Mouse (Mus musculus): ENCODE measurements around the gene Cdc14b. TPM values are rescaled to one million over a fixed set of nuclear protein-coding genes. Genes with fewer than 3 reads are reported as not detected.

The Cdc14b gene
- 1 to 10 TPM in 1 of 2 experiments, under 1 TPM in 1; 0.41 to 2.3 TPM for polyA plus RNA-seq (2012; fragmentation: generic; extraction: Trizol)

DNA sequence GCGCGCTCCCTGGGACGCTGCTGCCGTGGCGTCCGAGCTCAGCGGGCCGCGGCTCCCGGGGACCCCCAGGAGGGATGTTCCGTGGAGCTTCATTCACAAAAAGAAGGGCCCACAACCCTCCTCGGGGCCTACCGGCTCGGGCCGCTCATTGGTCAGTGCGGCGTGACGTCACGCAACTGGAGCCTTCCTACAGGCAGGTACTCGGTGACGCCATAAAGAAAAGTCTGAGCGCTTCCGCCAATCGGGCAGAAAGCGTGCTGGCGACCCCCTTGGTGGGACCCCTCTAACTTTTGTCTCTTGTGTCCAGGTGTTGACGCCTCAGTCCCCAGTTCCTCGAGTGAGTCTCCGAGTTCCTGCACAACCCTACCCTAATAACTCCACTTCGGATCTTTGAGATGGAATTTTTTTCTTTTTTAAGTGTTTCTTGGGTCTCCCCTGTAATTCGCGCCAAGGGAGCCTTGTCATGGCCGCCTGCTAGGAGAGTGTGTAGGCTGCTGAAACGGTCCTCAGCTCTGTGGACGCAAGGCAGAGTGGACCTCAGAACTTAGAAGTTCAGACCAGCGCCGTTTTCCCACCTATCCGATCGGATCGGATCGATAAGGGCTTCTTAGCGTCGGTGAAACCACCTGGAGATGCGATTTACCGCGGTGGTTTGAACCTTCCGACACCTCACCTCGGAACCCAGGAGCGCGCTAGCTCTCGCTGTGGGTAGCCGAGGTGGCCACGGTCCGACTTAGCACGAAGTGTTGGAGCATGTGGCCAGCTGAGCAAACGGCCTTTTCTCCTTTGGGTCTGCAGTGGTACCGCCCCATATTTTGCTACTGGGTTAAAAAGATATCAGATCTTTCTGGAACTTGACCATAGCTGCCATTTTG is at the start of gene Cdc14b:
Cdc14b (minus strand) TSS at position 412 of the 875 bp plus-strand sequence.

DNA sequence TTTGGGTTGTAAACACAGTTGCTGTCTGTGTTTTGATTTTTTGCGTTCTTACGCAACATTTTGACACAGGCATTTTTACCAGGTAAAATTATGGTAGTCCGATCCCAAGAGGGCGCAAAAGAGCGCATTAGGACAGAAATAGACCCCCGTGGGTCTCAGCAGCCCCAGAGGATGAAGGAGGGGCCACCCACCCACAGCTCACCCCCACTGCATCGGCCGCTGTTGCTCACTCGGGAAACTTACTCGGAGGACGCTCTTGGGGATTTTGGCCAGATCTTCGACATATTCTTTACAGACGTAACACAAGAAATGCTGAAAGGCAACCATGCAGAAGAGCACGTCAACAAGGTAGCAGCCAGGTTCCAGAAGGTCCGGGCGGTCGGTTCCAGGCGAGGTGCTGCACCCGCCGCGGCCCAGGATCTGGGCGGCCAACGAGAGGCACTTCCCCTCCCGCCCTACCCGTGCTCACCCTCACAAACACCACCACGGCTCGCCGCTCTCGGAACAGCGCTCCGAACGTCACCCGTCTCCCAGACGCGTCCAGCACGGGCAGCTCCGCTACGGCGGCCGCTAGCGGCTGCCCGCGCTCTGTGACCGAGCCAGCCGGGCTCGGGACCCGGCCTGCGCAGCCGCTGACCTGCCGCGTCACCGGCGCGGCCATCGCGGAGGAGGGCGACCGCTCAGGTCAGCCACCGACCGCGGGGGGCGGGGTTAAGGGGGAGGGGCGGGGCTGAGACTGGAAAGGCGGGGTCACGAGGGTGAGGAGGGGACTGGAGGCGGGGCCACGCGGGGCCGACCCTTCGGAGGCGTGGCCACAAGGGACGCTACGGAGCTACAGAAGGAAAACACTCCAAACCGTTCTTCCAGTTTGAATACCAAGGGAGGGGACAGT is 37.2 kb upstream of the Cdc14b start, which contains the start of gene Aaed1:
Aaed1 (minus strand) TSS at position 687 of the 892 bp plus-strand sequence.

DNA sequence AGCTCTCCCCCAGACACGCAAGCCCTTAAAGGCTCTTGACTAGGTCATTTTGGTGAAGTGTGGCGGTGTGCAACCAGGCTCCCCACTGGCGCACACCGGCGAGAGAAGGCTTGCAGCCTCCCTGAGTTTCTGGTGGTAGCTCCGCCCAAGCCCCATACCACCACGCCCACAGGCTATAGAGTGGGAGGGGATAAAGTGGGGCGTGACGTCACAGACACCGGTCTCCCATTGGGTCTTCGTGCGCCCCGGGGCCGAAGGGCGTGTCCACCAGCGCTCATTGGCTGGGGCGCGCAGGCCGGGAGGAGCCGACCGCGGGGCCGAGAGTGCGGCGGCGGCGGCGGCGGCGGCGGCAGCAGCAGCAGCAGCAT is 113.6 kb downstream of the Cdc14b start, which contains the start of gene Habp4:
Habp4 (plus strand) TSS at position 277 of the 368 bp plus-strand sequence.

DNA sequence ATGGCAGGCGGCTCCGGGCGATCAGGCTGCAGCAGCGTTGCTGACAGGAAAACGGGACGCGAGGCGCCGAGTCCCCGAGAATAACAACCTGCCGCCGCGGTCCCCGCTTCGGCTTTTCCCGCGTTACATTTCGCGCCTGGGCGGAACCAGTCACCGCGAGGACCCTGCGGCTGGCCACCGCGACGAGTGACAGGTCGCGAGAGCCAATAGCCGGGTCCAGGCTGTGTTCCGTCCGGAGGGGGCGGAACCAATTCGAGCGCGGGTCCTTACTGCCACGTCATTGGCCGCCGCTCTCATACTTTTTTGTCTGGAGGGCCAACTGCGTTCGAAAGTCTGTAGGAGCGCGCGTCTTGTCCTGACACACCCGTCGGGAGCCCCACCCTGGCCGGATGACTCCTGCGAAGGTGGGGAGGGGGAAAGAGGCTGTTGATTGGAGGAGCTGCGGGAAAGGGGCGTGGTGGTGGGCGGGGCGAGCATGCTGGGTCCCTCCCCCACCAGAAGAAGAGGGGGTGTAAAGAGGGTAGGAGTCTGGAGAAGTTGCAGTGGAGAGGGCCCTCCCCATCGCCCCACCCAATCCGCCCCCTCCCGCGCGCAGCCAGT is 121.9 kb downstream of the Cdc14b start, which contains the start of gene Zfp367:
Zfp367 (minus strand) TSS at position 120 of the 600 bp plus-strand sequence.

Other genes starting within 250 kb of the Cdc14b start
- not detected for gene Hsd17b3, start 186.1 kb downstream of the Cdc14b start, polyA plus RNA-seq (2012; fragmentation: generic; extraction: Trizol)
- 1 to 10 TPM in 1 of 2 experiments, under 1 TPM in 1; 0.35 to 2.6 TPM for gene Slc35d2, start 145.9 kb downstream of the Cdc14b start, polyA plus RNA-seq (2012; fragmentation: generic; extraction: Trizol)
- gene Zfp367, start 122.1 kb downstream of the Cdc14b start, polyA plus RNA-seq (2012; fragmentation: generic; extraction: Trizol): 1 to 10 TPM in 1 of 2 experiments, under 1 TPM in 1; 0.51 to 1.2 TPM
- gene Habp4, start 113.5 kb downstream of the Cdc14b start, polyA plus RNA-seq (2012; fragmentation: generic; extraction: Trizol): 10 to 100 TPM in 1 of 2 experiments, 1 to 10 TPM in 1; 6.8 to 21.2 TPM
- 1 to 10 TPM; 2.6 to 7.8 TPM for gene Aaed1, start 37.4 kb upstream of the Cdc14b start, polyA plus RNA-seq (2012; fragmentation: generic; extraction: Trizol)
- gene Ctsl, start 95.6 kb upstream of the Cdc14b start, polyA plus RNA-seq (2012; fragmentation: generic; extraction: Trizol): 100 to 1,000 TPM in 1 of 2 experiments, 10 to 100 TPM in 1; 82.2 to 177 TPM
- 1 to 10 TPM; 5.5 to 7.5 TPM for gene Cdk20, start 157.0 kb upstream of the Cdc14b start, polyA plus RNA-seq (2012; fragmentation: generic; extraction: Trizol)
- not detected for gene Fam240b, start 222.5 kb upstream of the Cdc14b start, polyA plus RNA-seq (2012; fragmentation: generic; extraction: Trizol)

Measured in C3H10T1/2 (cell line).